Mouse (Mus musculus) CD4-positive helper T cell, adult 2 months (primary cell): ENCODE results near the gene Kidins220.

ENCODE experiments used
- DNase-seq: peaks from one replicate; pipeline ENCODE4 v3.0.0-alpha.2; 2012; ENCODE audit warnings: low read depth, missing footprints, low spot score

Kidins220 gene

DNA sequence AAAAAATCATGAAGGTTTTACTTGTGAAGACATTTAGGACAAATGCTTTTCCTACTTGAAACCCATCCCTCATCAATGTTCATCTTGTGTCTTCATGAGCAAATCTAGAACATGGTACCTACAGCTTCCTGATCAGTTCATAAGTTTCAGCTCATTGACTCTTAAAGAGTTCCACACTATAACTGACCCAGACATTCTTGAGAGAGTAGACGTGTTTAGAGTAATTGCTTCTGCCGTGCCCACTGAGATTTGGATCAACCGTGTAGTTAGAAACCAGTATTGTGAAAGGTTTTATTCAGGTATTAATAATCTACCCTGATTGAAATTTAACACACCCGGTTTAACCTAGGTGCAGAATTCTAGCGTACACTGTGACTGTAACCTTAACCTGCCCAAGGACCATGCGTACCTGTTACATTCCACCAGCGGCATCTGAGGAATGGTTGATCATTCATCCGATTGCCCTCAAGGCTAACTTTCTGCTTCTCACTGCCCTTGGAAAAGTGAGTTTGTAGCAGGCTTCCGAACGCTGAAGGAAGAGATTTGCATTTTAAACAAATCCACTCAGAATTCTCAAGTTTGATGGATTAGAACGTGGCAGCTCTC lies 12.3 kb upstream of the Kidins220 start:
- DNase-seq: no peak

GRCm38 (mm10) chr12:24963393-24964022 lies 11.2 kb upstream of the Kidins220 start:
- DNase-seq: no peak

DNA sequence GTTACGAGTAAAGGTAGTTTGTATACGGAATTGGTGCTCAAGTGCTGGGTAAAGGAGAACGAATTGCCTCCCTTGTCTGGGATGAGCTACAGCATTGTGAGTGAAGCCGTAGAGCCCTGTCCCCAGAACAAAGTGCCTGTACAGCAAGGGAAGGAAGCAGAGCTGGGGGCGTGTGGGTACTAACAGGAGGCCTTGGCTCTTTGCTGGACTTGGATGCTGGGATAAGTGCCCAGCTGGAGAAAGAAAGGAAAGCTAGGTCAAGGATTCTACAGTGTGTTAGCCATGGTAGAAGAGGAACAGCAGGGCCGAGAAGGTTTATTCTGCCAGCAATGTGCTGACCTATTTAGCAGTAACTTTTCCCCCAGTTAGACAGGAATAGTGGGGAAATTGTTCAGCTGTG lies 9.3 kb upstream of the Kidins220 start:
- DNase-seq: no peak

DNA sequence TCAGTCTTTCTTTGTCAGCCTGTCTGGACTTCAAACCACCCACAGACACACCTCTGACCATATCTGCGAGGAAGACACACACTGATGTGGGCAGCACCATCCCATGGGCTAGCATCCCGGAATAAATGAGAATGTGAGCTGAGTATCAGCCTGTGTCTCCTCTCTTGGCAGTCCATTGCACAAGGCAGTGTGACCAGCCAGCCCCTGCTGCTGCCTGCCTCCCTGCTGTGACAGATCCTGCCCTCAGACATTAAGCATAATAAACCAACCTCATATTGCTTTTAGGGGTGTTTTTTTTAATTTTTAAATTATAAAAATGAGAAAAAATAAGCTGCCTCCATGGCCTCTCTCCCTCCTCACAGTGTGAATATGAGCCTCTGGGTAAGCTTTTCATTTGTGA lies 8.7 kb upstream of the Kidins220 start:
- no peak for DNase-seq

GRCm38 (mm10) chr12:24971490-24972200 lies 3.1 kb upstream of the Kidins220 start:
- no peak for DNase-seq

GRCm38 (mm10) chr12:24972371-24973350 lies 2.1 kb upstream of the Kidins220 start:
- no peak for DNase-seq

DNA sequence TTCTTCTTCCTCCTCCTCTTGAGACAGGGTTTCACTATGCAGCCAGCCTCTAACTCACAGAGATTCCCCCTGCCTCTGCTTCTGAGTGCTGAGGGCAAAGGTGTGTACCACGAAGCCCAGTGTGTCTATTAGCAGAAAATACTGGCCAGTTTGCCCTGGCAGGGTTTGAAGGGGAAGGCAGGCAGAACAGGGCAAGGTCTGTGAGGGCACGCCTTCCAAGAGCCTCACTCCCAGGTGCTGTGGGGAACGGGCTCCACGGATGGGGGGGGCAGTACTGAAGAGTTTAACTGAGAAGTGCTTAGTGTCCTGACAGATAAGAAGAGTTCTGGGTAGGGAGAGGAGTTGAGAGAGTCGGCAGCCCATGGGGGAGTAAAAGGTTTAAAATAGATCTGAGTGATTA lies 1.1 kb upstream of the Kidins220 start:
- no peak for DNase-seq

GRCm38 (mm10) chr12:24975115-24975733 lies 499 bp downstream of the Kidins220 start:
- DNase-seq: peak; percentile 72

DNA sequence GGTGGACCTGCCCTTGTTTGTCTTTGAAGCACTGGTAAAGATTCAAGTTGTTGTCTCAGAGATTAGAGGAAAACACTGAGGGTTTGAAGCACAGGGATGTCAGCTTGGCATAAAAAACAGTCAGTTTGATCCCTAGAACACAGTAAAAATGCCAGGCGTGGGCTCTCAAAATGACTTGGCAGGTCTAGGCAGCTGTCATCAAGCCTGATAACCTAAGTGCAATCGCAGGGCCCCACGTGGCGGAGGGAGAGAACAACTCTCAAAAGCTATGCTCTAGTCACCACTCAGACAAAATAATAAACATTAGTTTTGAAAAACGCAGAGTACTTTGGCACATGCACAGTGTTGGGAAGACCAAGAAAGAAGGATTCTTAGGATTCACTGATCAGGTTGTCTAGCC lies 10.5 kb downstream of the Kidins220 start:
- no peak for DNase-seq

- no peak for DNase-seq
These were observed 20.6 kb downstream of the Kidins220 start for GRCm38 (mm10) chr12:24995350-24995749.

GRCm38 (mm10) chr12:25005350-25005749 lies 30.6 kb downstream of the Kidins220 start:
- no peak for DNase-seq

DNA sequence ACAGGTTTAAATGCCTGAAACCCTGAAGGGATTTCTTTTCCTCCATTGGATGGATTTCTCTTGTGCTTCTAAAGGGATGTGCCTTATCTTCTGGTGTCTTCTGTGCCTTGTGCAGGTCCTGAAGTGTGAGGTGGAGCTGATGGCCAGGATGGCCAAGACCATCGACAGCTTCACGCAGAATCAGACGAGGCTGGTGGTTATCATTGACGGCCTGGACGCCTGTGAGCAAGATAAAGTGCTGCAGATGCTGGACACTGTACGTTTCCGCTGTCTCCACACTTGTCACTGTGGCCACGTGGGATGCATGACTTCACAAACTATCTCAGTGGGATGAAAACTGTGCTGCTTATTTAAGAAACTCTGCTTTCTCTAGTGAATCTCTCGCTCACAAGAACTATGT lies 35.2 kb downstream of the Kidins220 start:
- DNase-seq: no peak

DNA sequence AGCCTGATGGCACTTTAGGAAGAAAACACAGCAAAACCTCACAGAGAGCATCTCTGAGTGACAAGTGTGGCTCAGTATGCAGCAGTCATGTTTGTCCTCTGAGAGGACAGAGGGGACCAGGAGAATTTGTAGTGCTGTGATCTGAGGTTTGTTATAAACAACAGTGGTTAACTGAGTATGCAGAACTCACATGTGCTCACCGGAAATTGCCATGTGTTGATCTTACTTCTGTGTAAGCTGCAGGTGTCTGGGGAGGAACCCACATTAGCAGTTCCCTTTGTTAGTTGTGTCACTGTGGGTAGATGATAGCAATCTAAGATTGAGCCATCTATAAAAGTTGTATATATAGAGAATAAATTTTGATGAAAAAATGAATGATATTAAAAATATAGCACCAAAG lies 35.7 kb downstream of the Kidins220 start:
- peak; percentile 61 for DNase-seq

- no peak for DNase-seq
These were observed 37.1 kb downstream of the Kidins220 start for GRCm38 (mm10) chr12:25011733-25012367.

DNA sequence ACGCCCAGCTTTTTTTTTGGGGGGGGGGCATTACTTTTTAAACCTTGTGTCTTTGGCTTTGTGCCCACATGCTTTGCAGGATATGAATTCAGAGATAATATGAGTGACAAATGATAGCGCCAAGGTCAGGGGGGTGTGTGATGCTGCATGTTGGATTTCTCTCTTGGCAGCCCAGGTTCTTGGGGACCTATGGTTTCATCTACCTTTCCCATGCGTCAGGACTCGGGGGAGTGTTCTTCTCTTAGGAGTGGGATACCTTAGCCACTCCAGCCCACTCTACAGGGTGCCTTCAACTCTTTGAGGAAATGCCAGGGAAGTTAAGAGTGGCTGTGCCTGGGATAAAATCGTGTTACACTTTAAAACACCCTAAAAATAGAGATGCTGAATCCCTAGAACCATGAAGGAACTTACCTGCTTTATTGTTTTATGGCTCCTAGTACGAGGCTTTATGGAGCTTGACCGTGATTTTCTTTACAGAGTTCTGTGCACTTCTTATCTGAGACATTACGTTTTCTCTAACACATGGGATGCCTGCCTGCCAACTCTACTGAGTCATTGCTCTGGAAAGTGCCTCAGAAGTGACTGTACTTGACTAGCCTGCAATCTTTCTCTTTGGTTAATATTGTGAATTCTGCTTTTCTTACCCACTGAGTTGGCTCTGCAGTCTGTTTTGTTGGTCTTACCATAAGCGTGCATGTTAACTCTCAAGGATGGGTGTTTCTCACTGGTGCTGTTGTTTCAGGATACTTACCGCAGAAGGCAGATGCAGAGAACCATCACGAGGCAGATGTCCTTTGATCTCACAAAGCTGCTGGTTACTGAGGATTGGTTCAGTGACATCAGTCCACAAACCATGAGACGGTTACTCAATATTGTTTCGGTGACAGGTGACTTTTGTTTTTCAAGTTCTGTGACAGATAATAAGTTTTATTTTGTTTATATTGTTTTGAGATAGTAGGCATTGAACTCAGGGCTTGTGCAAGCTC lies 38.1 kb downstream of the Kidins220 start:
- peak; percentile 74 for DNase-seq

DNA sequence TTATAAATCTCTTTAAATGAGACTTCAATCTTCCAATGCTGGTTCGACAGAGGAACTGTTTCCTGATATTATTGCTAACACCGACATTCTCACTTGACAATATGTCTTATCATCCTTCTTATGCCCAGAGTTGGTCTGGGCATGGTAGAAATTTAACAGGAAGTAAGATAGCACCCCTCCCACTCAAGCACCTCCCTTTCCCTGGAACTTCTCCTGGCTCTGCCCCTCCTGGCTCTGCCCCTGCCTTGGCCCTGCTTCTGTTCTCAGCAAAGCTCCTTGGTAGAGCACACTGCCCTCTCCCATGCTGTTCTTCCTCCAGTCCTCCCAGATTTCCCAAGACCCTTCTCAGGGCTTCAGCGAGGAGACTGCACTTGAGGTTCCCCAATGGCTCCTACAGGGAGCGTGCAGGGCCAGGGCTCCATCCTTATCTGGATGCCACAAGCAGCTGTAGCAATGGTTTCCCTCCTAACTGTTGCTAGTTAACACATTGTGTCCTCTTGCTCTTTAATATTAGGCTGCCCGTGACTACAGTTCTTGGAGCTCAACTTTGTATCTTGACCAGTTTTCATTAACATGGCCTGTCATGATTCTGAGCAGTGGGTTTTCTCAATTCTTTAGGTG lies 39.7 kb downstream of the Kidins220 start:
- DNase-seq: no peak

DNA sequence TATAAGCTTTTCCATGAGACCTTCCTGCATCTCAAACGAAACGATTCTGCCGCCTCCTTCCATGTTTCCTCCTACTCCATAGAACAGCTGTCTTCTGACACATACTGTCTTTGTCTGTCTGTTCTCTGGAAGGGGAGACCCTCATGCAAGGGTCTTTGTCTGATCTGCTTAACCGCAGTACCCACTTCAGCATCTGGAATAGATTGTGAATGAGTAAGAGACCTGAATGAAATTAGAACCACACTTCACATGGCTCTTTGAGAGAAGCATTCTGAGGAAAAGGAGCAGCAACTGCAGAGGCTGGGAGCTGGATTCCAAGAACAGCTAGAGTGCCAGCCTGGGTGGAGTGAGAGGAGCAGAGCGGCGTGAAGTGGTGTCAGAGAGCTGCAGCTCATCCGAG lies 40.2 kb downstream of the Kidins220 start:
- no peak for DNase-seq

- no peak for DNase-seq
These were observed 42.3 kb downstream of the Kidins220 start for GRCm38 (mm10) chr12:25016995-25017394.

GRCm38 (mm10) chr12:25021057-25021456 lies 46.3 kb downstream of the Kidins220 start:
- DNase-seq: no peak
